Mouse (Mus musculus): ENCODE measurements around the gene Hspa12a.
A peak's percentile ranks its signal among the peaks of the same experiment; 100 is the strongest.
"Not testable (repeated sequence)": the region's sequence is repeated elsewhere in the genome, so short reads cannot be mapped to it uniquely, and the experiment has no call there.

Gene Hspa12a

DNA sequence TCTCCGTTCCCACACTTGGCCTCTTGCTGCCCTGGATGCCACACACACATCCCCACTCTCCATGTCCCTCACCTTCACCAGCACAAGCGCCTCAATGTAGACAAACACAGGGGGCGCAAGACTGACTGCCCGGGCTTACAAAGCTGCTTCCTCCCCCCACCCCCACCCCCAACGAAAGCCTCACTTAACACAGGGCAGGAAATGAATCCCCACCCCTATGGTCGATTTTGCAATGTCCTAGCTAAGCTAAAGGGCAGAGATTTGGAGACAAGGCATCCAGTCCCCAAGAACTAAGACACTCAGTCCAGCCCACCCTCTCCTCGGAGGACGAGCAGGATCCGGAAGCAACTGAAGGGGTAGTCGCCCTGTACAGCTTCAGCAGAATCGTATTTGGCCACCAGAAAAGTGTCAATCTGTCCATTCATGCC, 32.5 kb downstream of the Hspa12a start:
- peak; percentile 27 for DNase-seq (ENCODE audit: low read depth, low spot score)

DNA sequence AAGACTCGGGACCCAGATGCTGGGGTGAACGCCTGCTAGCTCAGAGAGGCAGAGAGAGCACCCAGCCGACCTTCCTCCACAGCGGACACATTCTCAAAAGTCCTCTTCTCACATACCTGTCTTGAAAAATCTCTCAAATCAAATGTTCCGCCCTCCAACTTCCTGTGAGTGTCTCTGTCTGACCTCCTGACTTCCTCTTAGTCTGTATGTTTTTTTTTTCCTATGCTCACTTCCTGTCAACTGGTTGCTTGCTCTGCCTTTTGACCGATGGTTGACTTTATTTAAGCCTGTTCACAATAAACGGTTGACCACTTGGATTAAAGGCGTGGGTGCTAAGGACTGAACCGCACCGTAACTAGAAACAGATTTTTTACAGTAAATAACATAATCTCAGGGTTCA, 35.4 kb downstream of the Hspa12a start:
- DNase-seq (ENCODE audit: low read depth, low spot score): no peak

DNA sequence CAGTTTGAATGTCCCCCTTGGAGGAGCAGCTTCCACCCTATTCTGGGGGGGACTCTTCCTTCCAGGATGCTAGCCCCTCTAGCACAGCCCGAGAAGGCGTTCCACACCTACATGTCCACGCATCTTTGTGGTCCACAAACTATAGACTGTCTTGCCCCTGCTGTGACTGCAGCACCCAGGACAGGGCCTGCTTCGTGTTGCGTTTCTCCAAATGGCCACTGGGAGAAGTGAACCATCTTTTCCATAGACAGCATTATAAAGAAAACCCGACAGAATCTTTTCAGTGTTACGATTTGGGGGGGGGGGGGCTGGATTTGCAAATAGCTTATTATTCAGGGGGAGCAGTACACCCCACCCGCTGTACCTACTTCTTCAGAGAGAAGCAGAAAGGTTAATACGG, 36.8 kb downstream of the Hspa12a start:
- no peak for DNase-seq (ENCODE audit: low read depth, low spot score)

DNA sequence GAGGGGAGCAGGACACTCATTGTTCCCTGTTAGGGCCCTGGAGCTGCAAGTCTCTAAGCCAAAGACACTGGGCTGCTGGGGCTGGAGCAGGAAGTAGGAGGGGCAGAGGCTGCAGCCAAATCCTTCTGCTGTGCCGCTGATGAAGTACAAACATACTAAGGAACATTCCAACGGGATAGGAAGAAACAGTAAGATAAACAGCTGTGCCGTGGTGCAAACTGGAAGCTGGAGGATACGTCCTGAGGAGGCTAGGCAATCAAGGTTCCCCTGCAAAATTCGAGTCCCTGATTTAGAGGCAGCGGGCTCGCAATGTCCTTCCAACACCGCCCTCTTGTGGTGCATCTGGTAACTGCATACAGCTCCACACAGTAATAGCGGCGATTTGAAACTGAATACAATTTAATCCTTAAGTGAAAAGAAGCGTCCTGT, 39.5 kb downstream of the Hspa12a start:
- DNase-seq (ENCODE audit: low read depth, low spot score): peak; percentile 65

DNA sequence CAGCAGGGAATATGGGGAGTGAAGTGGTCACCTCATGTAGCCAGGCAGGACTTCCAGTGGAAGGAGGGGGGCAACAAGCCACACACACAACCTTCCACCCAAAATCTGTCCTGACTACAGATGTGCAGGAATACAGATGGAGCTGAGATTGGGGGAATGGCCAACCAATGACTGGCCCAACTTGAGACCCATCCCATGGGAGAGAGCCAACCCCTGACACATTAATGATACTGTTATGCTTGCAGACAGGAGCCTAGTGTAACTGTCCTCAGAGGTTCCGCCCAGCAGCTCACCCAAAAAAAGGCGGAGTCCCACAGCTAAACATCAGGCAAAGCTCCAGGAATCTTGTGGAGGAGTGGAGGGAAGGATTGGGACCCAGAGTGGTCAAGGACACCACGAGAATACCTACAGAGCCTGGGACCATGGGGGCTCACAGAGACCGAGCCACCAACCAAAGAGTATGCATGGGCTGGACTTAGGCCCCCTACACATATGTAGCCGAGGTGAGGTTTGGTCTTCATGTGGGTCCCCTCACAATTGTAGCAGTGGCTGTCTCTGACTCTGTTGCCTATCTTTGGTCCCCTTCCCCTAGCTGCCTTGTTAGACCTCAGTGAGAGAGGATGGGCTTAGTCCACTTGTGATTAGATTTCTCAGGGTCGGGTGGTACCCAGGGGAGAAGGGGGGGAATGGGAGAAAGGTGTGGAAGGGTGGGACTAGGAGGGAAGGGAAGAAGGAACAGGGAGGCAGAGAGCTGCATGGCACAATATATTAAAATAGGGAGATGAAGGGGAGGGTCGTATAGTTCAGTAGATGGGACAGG, 40.2 kb downstream of the Hspa12a start:
- DNase-seq (ENCODE audit: low read depth, low spot score): no peak

DNA sequence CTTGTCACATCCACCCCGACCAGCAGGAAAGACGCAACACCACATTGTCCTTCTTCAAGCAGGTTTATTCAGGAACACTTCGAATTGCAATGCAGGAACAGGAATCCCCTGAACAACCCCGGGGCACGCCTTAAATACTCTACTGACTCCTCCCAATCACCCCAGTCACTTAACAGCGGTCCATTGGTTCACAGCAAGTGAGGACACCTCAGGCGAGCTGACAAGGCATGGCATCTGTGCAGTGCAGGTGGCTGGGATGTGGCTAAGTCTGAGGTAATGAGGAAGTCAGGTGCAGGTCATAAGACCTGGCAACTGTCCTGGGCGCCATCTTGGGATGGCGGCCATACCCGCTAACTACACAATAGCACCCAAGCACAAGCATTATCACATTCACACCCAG, 43.0 kb downstream of the Hspa12a start:
- DNase-seq (ENCODE audit: low read depth, low spot score): not testable (repeated sequence)

DNA sequence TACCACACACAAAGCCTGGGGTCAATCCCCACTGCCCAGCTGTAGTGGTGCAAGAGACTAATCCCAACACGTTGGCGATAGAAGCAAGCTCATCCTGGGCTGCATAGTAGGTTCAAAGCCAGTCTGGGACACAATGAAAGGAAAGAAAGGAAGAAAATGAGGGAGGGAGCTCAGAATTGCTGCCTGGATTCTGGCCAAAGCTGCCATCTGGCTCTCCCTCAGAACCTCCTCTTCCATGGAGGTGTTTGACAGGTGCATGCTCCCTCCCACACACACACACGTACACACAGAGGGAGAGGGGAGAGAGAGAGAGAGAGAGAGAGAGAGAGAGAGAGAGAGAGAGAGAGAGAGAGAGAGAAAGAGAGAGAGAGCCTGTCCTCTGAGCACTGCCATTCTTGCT, 47.2 kb downstream of the Hspa12a start:
- DNase-seq (ENCODE audit: low read depth, low spot score): no peak

DNA sequence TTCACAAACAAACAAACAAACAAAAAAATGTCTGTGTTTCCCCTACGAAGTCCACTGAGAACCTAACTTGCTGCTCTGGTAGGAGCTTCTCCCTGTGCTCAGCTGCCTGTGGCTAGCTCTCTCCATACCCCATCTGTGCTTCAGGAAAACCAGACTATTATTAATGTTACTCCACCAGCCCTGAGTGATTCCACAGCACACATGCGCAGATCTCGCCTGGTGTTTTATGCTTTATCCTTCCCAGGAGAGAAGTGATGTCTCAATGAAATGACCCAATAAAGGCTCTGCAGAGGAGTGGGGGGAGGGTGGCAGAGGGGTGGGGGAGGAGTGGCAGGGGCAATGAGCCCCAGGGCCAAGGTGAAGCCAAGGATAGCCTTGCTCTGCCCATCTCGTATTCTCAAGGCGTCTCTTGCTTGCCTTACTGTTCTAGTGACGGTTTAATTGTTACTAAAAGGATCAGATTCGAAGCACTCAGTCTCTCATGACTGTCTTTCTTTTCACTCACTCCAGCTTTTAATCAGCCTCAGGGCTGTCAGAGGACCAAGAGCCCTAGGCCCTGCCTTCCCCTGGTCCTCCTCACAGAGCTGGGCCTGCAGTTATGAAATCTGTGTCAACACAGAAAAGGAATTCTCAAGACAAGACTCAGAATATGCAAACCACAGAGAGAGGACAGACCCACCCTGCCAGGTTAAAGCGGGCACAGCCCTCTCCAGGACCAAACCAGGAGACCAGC, 54.0 kb downstream of the Hspa12a start:
- DNase-seq (ENCODE audit: low read depth, low spot score): no peak

DNA sequence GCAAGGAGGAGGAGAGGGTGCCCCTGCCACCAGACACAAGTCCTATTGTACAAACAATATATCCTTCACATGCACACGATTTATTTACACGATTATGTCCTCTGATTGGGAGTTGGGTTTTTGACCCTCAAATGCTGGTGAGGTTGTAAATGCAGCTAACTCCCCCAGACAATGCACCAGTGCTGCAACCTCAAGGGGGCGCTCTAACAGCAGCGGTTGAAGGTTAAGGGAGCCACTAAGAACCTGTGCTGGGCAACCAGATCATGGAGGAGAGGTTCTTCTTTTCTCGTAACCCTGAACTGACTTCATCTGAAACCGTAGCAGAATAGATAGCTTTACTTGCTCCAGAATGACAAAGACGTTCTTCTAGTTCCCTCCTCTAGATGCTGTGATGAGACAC, 57.0 kb downstream of the Hspa12a start:
- no peak for DNase-seq (ENCODE audit: low read depth, low spot score)

DNA sequence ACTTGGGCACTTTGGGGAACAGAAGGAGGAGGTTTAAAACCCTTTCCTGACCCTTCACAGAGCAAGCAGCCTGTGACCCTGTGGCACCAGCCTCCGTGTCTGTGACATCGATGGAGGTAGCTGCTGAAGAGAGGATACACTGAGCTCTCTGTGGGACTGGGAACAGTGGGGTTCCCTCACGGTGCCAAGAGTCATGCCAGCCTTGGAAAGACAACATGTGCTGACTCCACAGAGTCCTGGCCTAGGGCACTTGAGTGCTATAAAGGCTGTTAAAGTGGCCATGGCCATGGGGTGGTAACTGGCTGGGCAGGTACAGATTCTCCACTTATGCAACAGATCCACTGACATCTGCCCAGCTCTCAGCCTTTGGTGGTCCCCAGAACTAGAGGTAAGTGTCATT, 60.0 kb downstream of the Hspa12a start:
- DNase-seq (ENCODE audit: low read depth, low spot score): no peak

DNA sequence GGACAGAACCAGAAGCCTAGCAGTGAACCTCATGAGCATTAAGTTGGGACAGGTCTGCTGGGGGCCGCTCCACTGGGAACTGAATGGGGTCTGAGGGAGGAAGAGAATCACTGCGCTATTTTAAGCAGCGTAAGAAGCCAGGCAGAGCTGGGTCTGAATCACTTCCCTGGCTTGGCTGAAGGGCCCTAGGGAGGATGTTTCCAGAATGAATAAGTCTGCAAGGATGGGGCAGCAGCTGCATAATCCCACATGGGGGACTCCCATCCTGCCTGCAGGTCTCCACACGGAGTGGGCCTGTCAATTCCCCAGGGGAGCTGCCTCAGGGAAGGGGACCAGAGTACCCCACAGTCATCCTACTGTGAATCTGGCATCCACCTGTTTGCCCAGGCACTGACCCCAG, 61.1 kb downstream of the Hspa12a start:
- DNase-seq (ENCODE audit: low read depth, low spot score): no peak

DNA sequence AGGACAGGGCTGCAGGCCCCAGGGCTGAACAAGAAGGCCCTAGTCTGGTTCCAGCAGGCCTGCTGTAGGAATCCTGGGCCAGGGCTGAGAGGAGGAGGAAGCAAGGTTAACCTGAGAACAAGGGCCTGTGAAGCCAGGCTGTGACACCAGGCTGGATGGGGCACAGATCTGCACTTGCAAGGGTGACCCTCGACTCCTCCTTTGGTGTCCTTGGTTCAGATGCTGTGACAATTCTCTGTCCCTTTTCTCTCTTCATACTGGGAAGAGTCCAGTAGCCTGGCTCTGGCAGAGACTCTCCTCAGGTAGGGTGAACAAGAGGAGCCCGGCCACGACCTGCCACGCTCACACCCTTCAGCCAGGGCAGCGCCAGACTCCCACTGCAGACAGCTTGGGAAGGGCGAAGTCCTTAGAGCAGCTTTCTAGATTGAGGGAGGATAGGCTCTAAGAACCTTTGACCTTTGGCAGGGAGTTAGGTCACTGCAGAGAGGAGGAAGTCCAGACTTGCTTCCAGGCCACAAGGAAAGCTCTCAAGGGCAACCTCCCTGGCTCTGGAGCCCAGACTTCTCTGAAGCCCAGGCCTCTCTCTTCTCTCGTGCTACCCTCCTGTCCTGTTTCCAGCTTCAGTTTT, 64.0 kb downstream of the Hspa12a start:
- no peak for DNase-seq (ENCODE audit: low read depth, low spot score)

DNA sequence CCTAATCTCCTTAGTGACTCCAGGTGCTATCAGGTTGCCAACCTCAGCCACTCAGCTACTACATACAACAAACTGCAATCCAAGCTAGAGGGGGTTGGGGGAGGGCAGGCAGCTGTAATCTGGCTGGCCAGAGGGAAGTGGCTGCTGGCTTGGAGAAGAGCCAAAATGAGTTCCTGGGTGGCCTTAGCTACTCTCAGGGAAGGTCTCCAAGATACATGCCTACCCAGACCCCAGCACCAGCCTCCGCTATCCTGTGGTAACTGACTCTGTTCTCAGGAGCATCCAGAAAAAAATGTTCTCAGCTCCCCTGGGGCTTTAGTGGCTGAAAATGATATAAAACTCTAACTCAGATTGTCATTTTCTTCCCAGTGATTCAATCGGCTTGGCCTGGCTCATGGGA, 64.9 kb downstream of the Hspa12a start:
- DNase-seq (ENCODE audit: low read depth, low spot score): no peak

DNA sequence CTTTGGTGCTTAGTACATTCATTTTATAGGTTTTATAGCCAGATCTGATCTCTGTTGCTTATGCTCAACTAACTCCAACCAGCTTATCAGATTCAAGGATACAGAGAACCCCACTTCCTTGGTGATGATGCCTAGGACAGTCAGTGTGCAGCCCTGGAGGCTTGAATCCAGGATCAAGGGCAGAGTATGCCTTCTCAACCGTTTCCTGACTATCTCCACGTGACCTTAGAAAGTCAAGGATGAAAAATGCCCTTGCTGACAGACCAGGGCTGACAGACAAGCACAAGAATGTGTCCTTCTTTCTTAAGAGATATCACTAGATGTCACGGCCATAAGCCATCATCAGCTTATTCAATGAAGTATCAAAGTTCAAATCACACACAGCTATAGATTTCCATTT, 69.9 kb downstream of the Hspa12a start:
- no peak for DNase-seq (ENCODE audit: low read depth, low spot score)

DNA sequence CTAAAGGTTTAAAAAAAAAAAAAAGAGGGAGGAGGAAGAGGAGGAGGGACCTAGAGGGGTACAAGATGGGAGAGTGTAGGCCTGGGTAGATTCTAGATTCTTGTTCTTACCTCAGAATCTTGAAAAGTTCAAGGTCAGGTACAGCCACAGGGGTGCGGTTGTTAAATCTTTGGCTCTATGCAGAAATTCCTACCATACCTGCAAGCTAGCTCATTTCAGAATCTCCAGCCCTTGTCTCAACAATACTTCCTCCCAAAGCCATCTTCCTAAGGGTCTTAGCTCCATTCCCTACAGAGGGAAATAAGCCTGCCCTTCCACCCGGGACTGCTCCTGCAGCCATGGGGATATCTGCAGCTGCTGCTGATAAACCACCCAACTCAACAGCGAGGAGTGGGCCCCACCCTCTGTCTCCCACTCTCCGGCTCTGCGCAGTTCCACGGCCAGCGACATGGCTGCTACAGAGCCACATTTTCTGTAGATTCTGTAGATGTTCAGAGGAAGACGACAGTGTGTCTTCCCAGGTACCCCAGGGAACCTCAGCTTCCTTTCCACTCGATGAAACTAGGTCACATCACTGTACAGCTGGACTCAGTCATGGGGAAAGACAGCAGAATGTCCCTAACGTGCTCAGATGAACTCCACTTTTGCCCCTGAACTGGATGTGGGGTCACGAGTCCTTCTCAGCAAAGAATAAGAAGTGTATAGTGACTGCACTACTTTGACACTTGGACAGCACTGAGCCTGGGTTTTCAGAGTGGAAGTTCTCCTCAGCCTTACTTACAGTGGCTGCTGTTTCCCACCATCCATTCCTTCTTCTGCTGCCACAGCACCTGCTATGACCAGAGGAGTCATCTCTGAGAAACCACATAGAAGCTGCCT, 70.8 kb downstream of the Hspa12a start:
- no peak for DNase-seq (ENCODE audit: low read depth, low spot score)

DNA sequence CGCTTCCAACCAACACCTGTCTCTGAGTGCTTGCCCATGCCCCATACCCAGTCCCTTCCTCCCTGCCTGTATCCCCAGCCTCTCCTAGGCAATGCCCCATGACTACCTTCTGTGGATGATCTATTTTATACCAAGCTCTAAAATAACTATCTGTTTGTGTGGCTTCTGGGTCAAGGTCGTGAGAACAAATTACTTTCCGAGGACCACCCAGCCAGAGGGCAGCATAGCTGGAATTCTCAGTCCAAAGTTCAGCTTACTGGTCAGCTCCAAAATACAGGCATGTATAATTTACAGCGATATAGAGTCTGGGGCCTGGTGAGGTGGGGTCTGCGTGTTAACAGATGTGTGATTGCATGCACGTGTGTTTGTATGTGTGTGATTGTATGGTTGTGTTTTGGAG, 71.6 kb downstream of the Hspa12a start:
- no peak for DNase-seq (ENCODE audit: low read depth, low spot score)

DNA sequence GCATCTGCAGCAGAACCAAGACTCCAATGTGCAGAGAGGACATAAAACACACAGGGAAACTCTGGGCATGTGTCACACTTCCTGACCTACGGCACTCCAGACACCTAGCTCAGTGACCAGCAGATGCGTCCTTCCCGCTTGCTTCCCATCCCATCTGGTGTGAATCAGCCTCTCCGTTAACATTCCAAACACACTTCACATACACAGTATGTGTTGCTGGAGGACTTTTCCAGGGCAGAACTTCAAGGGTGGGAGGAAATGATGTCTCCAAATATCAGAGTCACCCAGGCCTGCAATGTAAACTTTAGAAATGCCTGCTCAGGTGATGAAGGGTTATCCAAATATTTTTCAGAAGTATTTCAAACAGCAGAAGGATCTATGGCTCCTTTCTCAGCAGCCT, 76.8 kb downstream of the Hspa12a start:
- DNase-seq (ENCODE audit: low read depth, low spot score): no peak

DNA sequence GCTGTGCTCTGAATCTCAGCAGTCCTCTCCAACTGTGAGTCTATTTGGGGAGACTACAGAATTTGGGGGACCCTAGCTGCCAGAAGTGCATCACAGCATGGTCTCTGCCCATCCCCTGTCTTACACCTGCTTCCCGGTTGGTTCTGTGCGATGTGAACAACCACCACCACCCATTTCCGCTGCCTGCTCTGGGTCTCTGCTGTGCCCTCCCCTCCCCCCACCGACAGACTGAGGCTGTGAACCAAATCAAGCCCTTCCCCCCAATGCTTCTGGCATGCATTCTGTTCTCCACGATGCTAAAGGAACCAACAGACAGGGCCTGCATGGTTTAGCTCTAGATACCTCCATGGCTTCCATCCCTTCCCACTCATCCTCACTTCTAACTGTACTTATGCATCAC, 78.2 kb downstream of the Hspa12a start:
- DNase-seq (ENCODE audit: low read depth, low spot score): no peak

DNA sequence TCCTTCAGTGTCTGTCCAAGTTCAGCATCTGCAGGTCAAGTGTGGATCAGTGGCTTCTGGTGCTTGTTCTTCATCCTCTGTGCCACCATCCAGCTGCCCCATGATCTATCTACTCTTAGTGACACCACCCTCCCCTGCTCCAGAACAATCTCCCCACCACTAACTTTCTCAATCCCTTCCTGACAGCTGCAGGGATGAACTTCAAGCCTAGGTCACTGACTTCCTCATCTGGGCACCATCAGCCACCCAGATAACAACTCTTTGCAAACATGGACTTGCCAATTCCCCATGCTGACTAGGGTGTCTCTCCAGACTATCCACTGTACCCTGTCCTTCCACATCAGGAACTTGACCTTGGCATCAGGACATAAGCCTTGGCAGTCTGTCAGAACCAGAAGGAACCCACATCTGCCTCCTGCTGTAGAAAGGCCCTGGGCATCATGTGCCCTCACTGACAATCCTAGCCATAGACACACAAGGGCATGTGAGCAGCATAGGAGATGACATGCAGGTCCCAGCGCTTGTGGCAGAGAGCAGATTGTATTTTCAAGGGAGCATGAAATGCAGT, 79.4 kb downstream of the Hspa12a start:
- no peak for DNase-seq (ENCODE audit: low read depth, low spot score)

DNA sequence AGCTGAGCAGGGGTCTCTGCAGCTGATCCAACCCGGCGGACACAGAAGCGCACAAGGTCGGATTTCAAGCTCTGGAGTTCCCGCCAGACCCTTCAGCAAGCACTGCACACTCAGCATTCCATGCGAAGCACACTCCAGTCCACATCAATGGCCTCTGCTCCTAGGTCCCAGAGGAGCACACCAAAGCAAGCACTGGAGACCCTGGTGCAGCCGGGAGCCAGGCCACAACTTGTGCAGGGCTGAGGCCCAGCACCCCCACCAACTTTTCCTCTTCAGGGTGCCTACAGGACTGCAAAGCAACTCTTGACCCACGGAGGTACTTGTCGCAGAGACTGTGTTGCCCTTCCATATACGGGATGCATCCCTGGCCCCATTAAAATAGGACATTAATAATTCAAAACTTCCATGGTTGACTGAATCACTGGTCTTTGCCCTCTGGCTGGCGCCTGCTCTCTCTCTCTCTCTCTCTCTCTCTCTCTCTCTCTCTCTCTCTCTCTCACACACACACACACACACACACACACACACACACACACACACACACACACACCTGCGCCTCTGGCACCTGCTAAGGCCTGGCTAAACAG, 82.2 kb downstream of the Hspa12a start:
- DNase-seq (ENCODE audit: low read depth, low spot score): no peak
